Mouse (Mus musculus) kidney, postnatal 14 days (tissue): ENCODE results near the gene Fbln1.

Source experiments
- DNase-seq: peaks from one replicate; pipeline ENCODE4 v3.0.0; 2022; ENCODE audit warnings: mixed read lengths

The Fbln1 gene

GRCm38 (mm10) chr15:85207081-85207480 lies 1.3 kb downstream of the Fbln1 start:
- no peak for DNase-seq

GRCm38 (mm10) chr15:85207763-85208162 lies 2.0 kb downstream of the Fbln1 start:
- peak; percentile 67 for DNase-seq

GRCm38 (mm10) chr15:85208332-85208731 lies 2.6 kb downstream of the Fbln1 start:
- DNase-seq: peak; percentile 20

- no peak for DNase-seq
Measured at GRCm38 (mm10) chr15:85209341-85209740, 3.6 kb downstream of the Fbln1 start.

- DNase-seq: no peak
Measured at GRCm38 (mm10) chr15:85210686-85211085, 4.9 kb downstream of the Fbln1 start.

- DNase-seq: no peak
Measured at GRCm38 (mm10) chr15:85211101-85211760, 5.5 kb downstream of the Fbln1 start.

- no peak for DNase-seq
Measured at GRCm38 (mm10) chr15:85216069-85216813, 10.5 kb downstream of the Fbln1 start.

- DNase-seq: no peak
Measured at GRCm38 (mm10) chr15:85218617-85219265, 13.0 kb downstream of the Fbln1 start.

GRCm38 (mm10) chr15:85220371-85220770 lies 14.6 kb downstream of the Fbln1 start:
- DNase-seq: no peak

- DNase-seq: peak; percentile 59
Measured at GRCm38 (mm10) chr15:85221115-85221854, 15.5 kb downstream of the Fbln1 start.

- no peak for DNase-seq
Measured at GRCm38 (mm10) chr15:85225693-85226092, 19.9 kb downstream of the Fbln1 start.

- no peak for DNase-seq
Measured at GRCm38 (mm10) chr15:85226841-85227240, 21.1 kb downstream of the Fbln1 start.

GRCm38 (mm10) chr15:85228568-85228967 lies 22.8 kb downstream of the Fbln1 start:
- DNase-seq: peak; percentile 21

GRCm38 (mm10) chr15:85229960-85230535 lies 24.3 kb downstream of the Fbln1 start:
- DNase-seq: no peak

GRCm38 (mm10) chr15:85230613-85231012 lies 24.9 kb downstream of the Fbln1 start:
- DNase-seq: no peak

- peak; percentile 53 for DNase-seq
Measured at GRCm38 (mm10) chr15:85231443-85232255, 25.9 kb downstream of the Fbln1 start.

- DNase-seq: no peak
Measured at GRCm38 (mm10) chr15:85232256-85232535, 26.4 kb downstream of the Fbln1 start.

GRCm38 (mm10) chr15:85232543-85233250 lies 26.9 kb downstream of the Fbln1 start:
- no peak for DNase-seq

GRCm38 (mm10) chr15:85233251-85233611 lies 27.5 kb downstream of the Fbln1 start:
- no peak for DNase-seq

GRCm38 (mm10) chr15:85233690-85234089 lies 27.9 kb downstream of the Fbln1 start:
- no peak for DNase-seq
